Mouse (Mus musculus) midbrain, embryonic 13.5 days (tissue): ENCODE data around the gene Sbno2. TPM values are rescaled to one million over a fixed set of nuclear protein-coding genes. Genes with fewer than 3 reads are reported as not detected.

Source experiments
- ATAC-seq: fragments of 200-750 bp; cut with Nextera tagmentation; 2 replicates; pipeline ENCODE4 v1.8.0; 2017; ENCODE audit warnings: mild to moderate bottlenecking, moderate TSS enrichment, moderate library complexity
- H3K27ac ChIP-seq: fragments of 300-500 bp; sonication (generic); 2 replicates; pipeline ENCODE4 v1.5.1; 2015; ENCODE audit warnings: inconsistent platforms, mild to moderate bottlenecking, moderate library complexity
- H3K27me3 ChIP-seq: fragments of 300-500 bp; sonication (generic); 2 replicates; pipeline ENCODE4 v1.6.1; 2015; ENCODE audit warnings: mild to moderate bottlenecking, inconsistent platforms
- H3K36me3 ChIP-seq: fragments of 300-500 bp; sonication (generic); 2 replicates; pipeline ENCODE4 v1.6.1; 2015; ENCODE audit warnings: mild to moderate bottlenecking, inconsistent platforms
- H3K4me1 ChIP-seq: fragments of 300-500 bp; sonication (generic); replicated peaks from 2 replicates; pipeline ENCODE4 v1.6.1; 2015; ENCODE audit warnings: inconsistent platforms
- H3K4me2 ChIP-seq: fragments of 300-500 bp; sonication (generic); replicated peaks from 2 replicates; pipeline ENCODE4 v1.6.1; 2015; ENCODE audit warnings: moderate library complexity, mild to moderate bottlenecking, inconsistent platforms
- H3K4me3 ChIP-seq: fragments of 300-500 bp; sonication (generic); replicated peaks from 2 replicates; pipeline ENCODE4 v1.5.1; 2015; ENCODE audit warnings: mild to moderate bottlenecking, inconsistent platforms
- H3K9ac ChIP-seq: fragments of 300-500 bp; sonication (generic); replicated peaks from 2 replicates; pipeline ENCODE4 v1.6.1; 2015; ENCODE audit warnings: mild to moderate bottlenecking, inconsistent platforms
- H3K9me3 ChIP-seq: fragments of 300-500 bp; sonication (generic); 2 replicates; pipeline ENCODE4 v1.6.1; 2016; ENCODE audit warnings: mild to moderate bottlenecking, inconsistent platforms
- WGBS: fragments of 180-500 bp; shearing (Covaris S2); methylation state at CpG from one replicate; pipeline ENCODE4 v1.1.7; 2015; 5-methylcytosine and 5-hydroxymethylcytosine counted together
- polyA plus RNA-seq: library from polyadenylated mRNA; unstranded; fragments of >200 nt; fragmentation: Nextera tagmentation; extraction: Ambion mirVana; gene quantifications from 2 replicates; pipeline ENCODE4 v1.2.1, GENCODE M21; 2015

Sbno2 gene
- polyA plus RNA-seq, 1 experiment from 2014 or later = 15.3 TPM

GRCm38 (mm10) chr10:80016931-80017330 lies 88.4 kb downstream of the Sbno2 start:
- no peak overlapping the region for H3K4me2 ChIP-seq
- H3K9ac ChIP-seq = no peak overlapping the region
- H3K4me1 ChIP-seq = peaks cover 8% of the 10 kb centered on the region
- H3K36me3 ChIP-seq = peaks cover 2% of the 10 kb centered on the region
- peaks cover 84% of the 10 kb centered on the region for H3K27me3 ChIP-seq
- H3K4me3 ChIP-seq = no peak overlapping the region
- no peak for ATAC-seq
- 89% methylated on average over 10 of the region's 10 CpGs for WGBS
- no peaks in the 10 kb centered on the region for H3K9me3 ChIP-seq
- H3K27ac ChIP-seq = no peak overlapping the region

GRCm38 (mm10) chr10:80016511-80016910 lies 88.9 kb downstream of the Sbno2 start, which contains the start of gene Arhgap45:
Arhgap45 (plus strand) TSS chr10:80016653.
- peaks cover 88% of the 10 kb centered on the region for H3K27me3 ChIP-seq

DNA sequence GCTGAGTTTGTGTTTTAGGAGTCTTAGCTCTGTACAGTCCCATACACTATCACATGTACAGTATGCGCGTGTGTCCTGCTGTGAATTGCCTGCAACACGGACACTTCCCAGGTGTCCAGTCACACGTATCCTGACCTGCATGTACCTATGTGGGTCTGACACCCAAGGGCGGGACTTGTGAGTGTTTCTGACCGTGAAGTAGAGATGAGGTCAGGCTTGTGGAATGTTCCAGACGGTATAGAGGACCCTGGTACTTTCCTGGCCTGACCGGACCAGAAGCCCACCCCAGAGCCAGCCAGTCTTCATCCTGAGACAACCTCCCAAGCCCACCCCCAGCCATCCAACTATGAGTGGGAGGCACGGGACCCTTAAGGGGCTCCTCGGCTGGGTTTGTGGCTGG lies 89.8 kb downstream of the Sbno2 start:
- Histone ChIP-seq H3K27ac (no peak overlapping the region), H3K4me1 (peaks cover 8% of the 10 kb centered on the region), H3K9me3 (peaks cover 7% of the 10 kb centered on the region), H3K36me3 (peaks cover 16% of the 10 kb centered on the region), H3K9ac (no peak overlapping the region), H3K27me3 (peaks cover 91% of the 10 kb centered on the region), H3K4me2 (no peak overlapping the region), H3K4me3 (no peak overlapping the region)
- ATAC-seq = no peak
- WGBS = 82% methylated on average over 10 of the region's 10 CpGs

More at GRCm38 (mm10) chr10:80016511-80016910, 88.9 kb downstream of the Sbno2 start, which contains the start of gene Arhgap45:
- no peak for ATAC-seq
- H3K4me3 ChIP-seq = no peak within 1 kb of the TSS
- H3K9me3 ChIP-seq = no peaks in the 10 kb centered on the region
- no peak within 1 kb of the TSS for H3K4me2 ChIP-seq
- WGBS = 76% methylated on average over 11 of the region's 11 CpGs
- no peak within 1 kb of the TSS for H3K9ac ChIP-seq
- peaks cover 8% of the 10 kb centered on the region for H3K4me1 ChIP-seq
- no peak within 1 kb of the TSS for H3K27ac ChIP-seq
- peaks cover 7% of the 10 kb centered on the region for H3K36me3 ChIP-seq

- no peak for ATAC-seq
- WGBS = 25% methylated on average over 28 of the region's 28 CpGs
- Histone ChIP-seq H3K36me3 (peaks cover 25% of the 10 kb centered on the region), H3K9ac (no peak overlapping the region), H3K27ac (no peak overlapping the region), H3K4me3 (no peak overlapping the region), H3K4me1 (peaks cover 4% of the 10 kb centered on the region), H3K27me3 (peaks cover 82% of the 10 kb centered on the region), H3K9me3 (peaks cover 16% of the 10 kb centered on the region), H3K4me2 (no peak overlapping the region)
Measured at GRCm38 (mm10) chr10:80014484-80015290, 90.7 kb downstream of the Sbno2 start.

DNA sequence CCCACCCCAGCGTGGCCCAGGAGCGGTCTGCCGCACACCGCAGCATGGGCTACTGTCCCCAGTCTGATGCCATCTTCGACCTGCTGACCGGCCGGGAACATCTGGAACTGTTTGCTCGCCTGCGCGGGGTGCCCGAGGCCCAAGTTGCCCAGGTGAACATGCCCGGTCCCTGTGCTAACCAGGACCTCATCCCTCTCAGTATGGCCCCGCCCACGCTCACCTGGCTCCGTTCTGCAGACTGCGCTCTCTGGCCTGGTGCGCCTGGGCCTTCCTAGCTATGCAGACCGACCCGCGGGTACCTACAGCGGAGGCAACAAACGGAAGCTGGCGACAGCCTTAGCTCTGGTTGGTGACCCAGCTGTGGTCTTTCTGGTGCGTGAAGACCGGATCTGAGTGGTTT lies 91.8 kb downstream of the Sbno2 start:
- H3K27me3 ChIP-seq = peaks cover 71% of the 10 kb centered on the region
- 30% methylated on average over 25 of the region's 25 CpGs for WGBS

DNA sequence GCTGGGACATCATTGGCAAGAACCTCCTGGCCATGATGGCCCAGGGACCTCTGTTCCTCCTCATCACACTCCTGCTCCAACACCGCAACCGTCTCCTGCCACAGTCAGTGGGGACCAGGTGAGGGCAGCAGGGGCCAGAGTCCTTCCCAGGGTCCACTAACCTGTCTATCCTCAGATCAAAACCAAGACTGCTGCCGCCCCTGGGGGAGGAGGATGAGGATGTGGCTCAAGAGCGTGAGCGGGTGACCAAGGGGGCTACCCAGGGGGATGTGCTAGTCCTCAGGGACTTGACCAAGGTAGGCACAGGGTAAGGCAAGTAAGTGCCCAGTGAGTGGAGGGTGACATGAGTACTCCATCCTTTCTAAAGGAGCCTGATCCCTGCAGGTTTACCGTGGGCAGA lies 93.6 kb downstream of the Sbno2 start:
- H3K9ac ChIP-seq = no peak overlapping the region
- H3K4me3 ChIP-seq = no peak overlapping the region
- peaks cover 42% of the 10 kb centered on the region for H3K36me3 ChIP-seq
- ATAC-seq = no peak
- WGBS = 79% methylated on average over 6 of the region's 6 CpGs
- no peak overlapping the region for H3K4me2 ChIP-seq
- no peak overlapping the region for H3K27ac ChIP-seq
- H3K27me3 ChIP-seq = peaks cover 57% of the 10 kb centered on the region
- peaks cover 22% of the 10 kb centered on the region for H3K9me3 ChIP-seq
- no peaks in the 10 kb centered on the region for H3K4me1 ChIP-seq

More for the DNA sequence above, 91.8 kb downstream of the Sbno2 start:
- no peak overlapping the region for H3K27ac ChIP-seq
- H3K9ac ChIP-seq = no peak overlapping the region
- no peak overlapping the region for H3K4me2 ChIP-seq
- H3K4me3 ChIP-seq = no peak overlapping the region
- H3K9me3 ChIP-seq = peaks cover 22% of the 10 kb centered on the region
- peaks cover 34% of the 10 kb centered on the region for H3K36me3 ChIP-seq
- ATAC-seq = no peak
- no peaks in the 10 kb centered on the region for H3K4me1 ChIP-seq

Other genes starting within 250 kb of the Sbno2 start
- gene Prtn3, start 231.1 kb downstream of the Sbno2 start, polyA plus RNA-seq = 14.9 and 16.9 TPM in 2 replicates
- gene Plppr3, start 230.9 kb downstream of the Sbno2 start, polyA plus RNA-seq = 426 and 432 TPM in 2 replicates
- not detected in 2 replicates for gene Elane, start 219.3 kb downstream of the Sbno2 start, polyA plus RNA-seq
- gene Cfd, start 214.7 kb downstream of the Sbno2 start, polyA plus RNA-seq = not detected in 2 replicates
- 62.9 and 69.1 TPM in 2 replicates for gene Med16, start 196.6 kb downstream of the Sbno2 start, polyA plus RNA-seq
- 17.5 and 34.1 TPM in 2 replicates for gene Gm26602, start 194.7 kb downstream of the Sbno2 start, polyA plus RNA-seq
- 2.2 and 2.3 TPM in 2 replicates for gene Kiss1r, start 188.6 kb downstream of the Sbno2 start, polyA plus RNA-seq
- gene R3hdm4, start 184.4 kb downstream of the Sbno2 start, polyA plus RNA-seq = 231 TPM in 2 replicates
- 3.8 and 3.9 TPM in 2 replicates for gene Arid3a, start 178.5 kb downstream of the Sbno2 start, polyA plus RNA-seq
- 76.7 and 78.4 TPM in 2 replicates for gene Wdr18, start 145.4 kb downstream of the Sbno2 start, polyA plus RNA-seq
- gene Grin3b, start 134.9 kb downstream of the Sbno2 start, polyA plus RNA-seq = 0.24 and 0.57 TPM in 2 replicates
- gene Tmem259, start 121.2 kb downstream of the Sbno2 start, polyA plus RNA-seq = 13.7 and 16.7 TPM in 2 replicates
- gene Cnn2, start 117.0 kb downstream of the Sbno2 start, polyA plus RNA-seq = 29.5 and 37.1 TPM in 2 replicates
- 5.4 and 5.8 TPM in 2 replicates for gene Abca7, start 109.1 kb downstream of the Sbno2 start, polyA plus RNA-seq
- 1.5 and 1.6 TPM in 2 replicates for gene Arhgap45, start 88.9 kb downstream of the Sbno2 start, polyA plus RNA-seq
- 159 and 174 TPM in 2 replicates for gene Polr2e, start 65.8 kb downstream of the Sbno2 start, polyA plus RNA-seq
- 498 and 532 TPM in 2 replicates for gene Gpx4, start 58.4 kb downstream of the Sbno2 start, polyA plus RNA-seq
- 17.7 and 20.7 TPM in 2 replicates for gene Stk11, start 10.2 kb upstream of the Sbno2 start, polyA plus RNA-seq
- 391 and 394 TPM in 2 replicates for gene Atp5d, start 33.1 kb upstream of the Sbno2 start, polyA plus RNA-seq
- 40.6 and 45.3 TPM in 2 replicates for gene Cbarp, start 35.3 kb upstream of the Sbno2 start, polyA plus RNA-seq
- gene Midn, start 42.7 kb upstream of the Sbno2 start, polyA plus RNA-seq = 35.9 and 40.6 TPM in 2 replicates
- 354 and 412 TPM in 2 replicates for gene Cirbp, start 60.4 kb upstream of the Sbno2 start, polyA plus RNA-seq
- 11.9 and 14.5 TPM in 2 replicates for gene 1600002K03Rik, start 67.4 kb upstream of the Sbno2 start, polyA plus RNA-seq
- gene Efna2, start 73.9 kb upstream of the Sbno2 start, polyA plus RNA-seq = 34.5 and 41.3 TPM in 2 replicates
- gene Mum1, start 120.9 kb upstream of the Sbno2 start, polyA plus RNA-seq = 91.4 and 98.4 TPM in 2 replicates
- gene Ndufs7, start 143.6 kb upstream of the Sbno2 start, polyA plus RNA-seq = 244 and 265 TPM in 2 replicates
- gene Gamt, start 155.4 kb upstream of the Sbno2 start, polyA plus RNA-seq = 20.9 and 22.3 TPM in 2 replicates
- gene Dazap1, start 155.9 kb upstream of the Sbno2 start, polyA plus RNA-seq = 62.9 and 66.1 TPM in 2 replicates
- 631 and 653 TPM in 2 replicates for gene Rps15, start 186.9 kb upstream of the Sbno2 start, polyA plus RNA-seq
- gene Apc2, start 190.4 kb upstream of the Sbno2 start, polyA plus RNA-seq = 182 and 209 TPM in 2 replicates
- 27.8 and 33.4 TPM in 2 replicates for gene 2310011J03Rik, start 215.0 kb upstream of the Sbno2 start, polyA plus RNA-seq
- 1.9 and 2.1 TPM in 2 replicates for gene Pcsk4, start 223.9 kb upstream of the Sbno2 start, polyA plus RNA-seq
- 3.0 and 3.1 TPM in 2 replicates for gene Reep6, start 224.4 kb upstream of the Sbno2 start, polyA plus RNA-seq
- 0.39 and 0.61 TPM in 2 replicates for gene Adamtsl5, start 242.8 kb upstream of the Sbno2 start, polyA plus RNA-seq